Mouse (Mus musculus) mouse embryonic stem cell (cell line): Measurements from ENCODE around the gene Mtr.

Source experiments
- in situ Hi-C, 2 experiments: fragments of 300-500 bp; cut with MboI; formaldehyde crosslinking; loops; 1 replicate in 1 of 2; 3 replicates in 1 of 2; pipeline ENCODE4 v1.14.3; 2019 to 2020; ENCODE audit warnings: low sequenced_read_pairs in 2 of 2, low pct_unique_long_range_greater_than_20kb in 1 of 2, mixed read lengths in 1 of 2; ENCODE audit not compliant: unreplicated experiment in 1 of 2

Mtr gene

DNA sequence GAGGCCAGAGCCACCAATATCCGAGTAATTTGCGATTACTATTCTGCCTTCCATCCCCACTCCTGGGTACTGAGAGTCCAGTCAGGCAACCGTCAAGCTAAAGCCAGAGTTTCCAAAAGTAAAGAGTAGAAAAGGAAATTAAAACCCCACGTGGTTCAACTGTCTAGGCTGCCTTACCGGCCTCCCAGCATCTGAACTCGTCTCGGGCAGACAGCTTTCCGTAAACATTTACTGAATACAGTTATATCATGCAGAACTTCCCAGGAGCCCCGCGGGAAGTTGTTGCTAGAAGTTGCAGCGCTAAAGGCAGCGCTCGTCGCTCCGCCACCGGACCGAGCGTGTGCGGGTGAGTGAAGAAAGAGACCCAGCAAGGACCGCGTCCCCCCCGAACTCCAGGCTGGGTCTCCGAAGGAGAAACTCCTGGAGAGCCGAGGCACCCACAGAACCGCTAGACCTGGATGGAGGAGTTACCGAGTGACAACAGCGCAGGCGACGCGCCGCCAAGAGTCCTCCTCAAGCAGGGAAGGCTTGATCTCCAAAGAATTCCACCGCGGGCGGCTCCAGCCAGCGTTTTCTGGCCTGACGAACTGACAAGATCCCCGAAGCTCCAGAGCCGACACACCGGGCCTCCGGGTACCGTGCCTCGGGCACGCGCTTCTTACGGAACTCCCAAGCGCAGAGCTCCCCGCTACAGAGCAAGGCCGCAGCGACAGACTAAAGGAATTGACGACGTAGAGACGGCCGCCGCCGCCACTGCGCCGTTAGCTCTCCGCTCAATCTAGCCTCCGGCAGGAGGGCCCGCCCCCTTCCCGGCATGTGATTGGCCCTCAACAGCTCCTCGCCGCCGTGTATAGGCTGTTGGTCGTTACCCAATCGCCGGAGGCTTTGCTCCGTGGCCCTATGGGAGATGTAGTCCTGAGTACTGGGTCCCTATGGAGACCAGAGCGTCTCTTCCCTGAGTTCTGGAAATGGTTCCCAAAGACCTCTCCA lies at the start of gene Mtr:
Mtr (minus strand) TSS at position 723 of the 990 bp plus-strand sequence.
- in situ Hi-C loops, result no loop called here

DNA sequence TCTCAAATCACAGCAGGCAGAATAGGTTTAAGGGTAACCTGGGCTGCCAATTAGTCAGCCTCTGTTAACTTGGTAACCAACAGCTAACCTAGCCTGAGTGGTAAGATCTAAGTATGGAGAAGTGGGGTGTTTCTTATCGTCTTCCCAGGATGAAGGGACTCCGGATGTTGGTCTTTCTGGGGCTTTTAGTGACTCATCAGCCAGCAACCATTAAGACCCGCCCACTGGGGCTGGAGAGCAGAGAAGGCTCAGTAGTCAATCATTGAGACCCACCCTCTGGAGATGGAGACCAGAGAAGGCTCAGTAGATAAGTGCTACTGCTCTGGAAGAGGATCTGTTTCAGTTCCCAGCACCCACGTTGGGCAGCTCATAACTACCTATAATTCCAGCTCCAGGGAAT lies 49.4 kb upstream of the Mtr start:
- in situ Hi-C loops, result loop anchor here in 1 of 2 experiments (10.0 kb wide), 1 partner anchor 78 kb away; no protein-coding TSS in a partner anchor

DNA sequence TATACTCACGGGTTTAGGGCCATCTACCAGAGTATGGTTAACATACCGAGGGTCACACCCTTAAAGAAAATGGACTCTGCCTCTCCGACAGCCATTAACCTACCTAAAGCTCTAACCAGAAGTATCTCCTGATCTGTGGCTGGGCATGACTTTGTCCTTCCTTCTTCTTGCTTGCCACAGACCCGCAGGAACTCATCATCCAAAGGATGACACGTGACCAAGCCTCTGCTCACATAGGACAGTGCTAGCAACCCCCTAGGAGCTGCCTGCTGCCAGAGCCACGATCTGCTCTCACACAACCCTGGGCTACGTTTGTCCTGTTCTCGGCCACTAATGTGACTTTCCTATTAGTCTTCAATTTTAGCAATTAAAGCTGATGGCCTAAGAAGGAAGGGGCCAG lies 47.6 kb upstream of the Mtr start:
- in situ Hi-C loops, result loop anchor here in 1 of 2 experiments (10.0 kb wide), 1 partner anchor 79 kb away; no protein-coding TSS in a partner anchor

DNA sequence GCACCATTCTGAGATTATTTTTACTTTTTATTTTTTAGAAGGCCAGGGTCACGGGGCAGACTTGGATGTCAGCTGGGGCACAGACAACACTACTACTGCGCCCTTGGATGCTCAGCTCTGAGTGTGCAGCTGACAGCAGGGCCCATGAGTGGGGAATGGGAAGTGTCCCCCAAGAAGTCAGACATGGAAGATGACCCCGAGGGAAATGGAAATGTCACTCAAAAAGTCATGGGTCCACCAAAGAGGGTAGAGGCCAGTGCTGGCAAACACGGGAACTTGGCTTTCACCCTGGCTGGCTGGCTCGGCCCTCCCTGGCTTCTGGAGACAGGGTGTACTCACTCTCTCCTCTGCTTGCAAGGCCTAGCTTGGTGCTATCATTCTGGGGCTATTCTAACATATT lies 47.1 kb upstream of the Mtr start:
- in situ Hi-C loops, result loop anchor here in 1 of 2 experiments (10.0 kb wide), 1 partner anchor 80 kb away; no protein-coding TSS in a partner anchor

DNA sequence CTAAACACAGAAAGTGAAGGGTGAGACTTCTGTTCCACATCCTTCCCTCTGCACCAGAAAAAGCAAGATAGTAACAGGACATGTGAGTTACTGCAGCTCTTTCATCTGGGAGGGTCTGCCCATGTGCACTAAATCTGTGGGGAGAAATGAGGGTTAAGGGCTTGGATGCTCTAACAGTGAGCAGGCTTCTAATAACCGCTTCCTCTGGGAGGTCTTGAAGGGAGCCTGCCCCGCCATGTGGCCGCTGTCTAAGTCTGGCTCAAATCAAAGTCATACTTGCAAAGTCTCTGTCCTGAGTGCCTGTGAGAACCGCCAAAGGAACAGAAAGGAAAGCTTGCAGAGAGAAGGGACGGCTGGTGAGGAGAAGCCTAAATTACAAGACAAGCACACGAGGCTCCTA lies 39.9 kb upstream of the Mtr start:
- in situ Hi-C loops, result loop anchor here in 1 of 2 experiments (10.0 kb wide), 1 partner anchor 87 kb away; no protein-coding TSS in a partner anchor

DNA sequence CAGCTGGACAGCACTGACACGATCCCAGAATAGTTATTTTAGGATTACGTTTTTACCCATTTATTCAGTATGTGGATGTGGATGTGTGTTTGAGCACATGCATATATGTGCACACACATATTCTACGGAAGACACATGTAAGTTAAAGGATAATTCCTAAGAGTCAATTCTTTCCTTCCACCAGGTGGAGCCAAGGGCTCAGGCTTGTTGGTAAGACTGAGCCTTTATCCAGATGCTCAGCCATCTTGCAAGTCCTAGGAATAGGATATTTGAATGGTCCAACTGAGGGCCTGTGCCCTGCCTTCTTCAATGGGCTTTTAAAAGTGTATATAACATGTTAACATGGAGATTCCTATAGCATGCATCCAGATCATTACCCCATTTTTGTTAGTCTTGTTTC lies 38.8 kb upstream of the Mtr start:
- in situ Hi-C loops, result loop anchor here in 1 of 2 experiments (10.0 kb wide), 1 partner anchor 88 kb away; no protein-coding TSS in a partner anchor

DNA sequence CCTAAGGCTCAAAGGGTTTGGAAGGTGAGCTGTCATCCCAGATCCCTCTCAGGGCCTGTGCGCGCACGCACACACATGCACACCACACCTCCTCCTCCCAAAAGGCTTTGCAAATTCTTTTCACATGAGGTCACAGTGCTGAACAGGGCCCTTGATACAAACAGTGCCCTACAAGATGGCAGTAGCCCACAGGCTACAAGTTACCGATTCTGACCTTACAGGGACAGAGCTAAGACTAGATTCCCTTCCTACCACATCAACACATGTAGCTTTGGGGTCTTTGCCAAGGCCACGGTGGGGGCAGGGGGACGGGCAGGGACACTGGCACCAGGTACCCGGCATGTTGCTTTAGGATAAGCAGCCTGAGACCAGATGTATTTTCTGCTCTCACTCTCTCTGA lies 35.9 kb upstream of the Mtr start:
- in situ Hi-C loops, result loop anchor here in 1 of 2 experiments (10.0 kb wide), 1 partner anchor 91 kb away; no protein-coding TSS in a partner anchor

DNA sequence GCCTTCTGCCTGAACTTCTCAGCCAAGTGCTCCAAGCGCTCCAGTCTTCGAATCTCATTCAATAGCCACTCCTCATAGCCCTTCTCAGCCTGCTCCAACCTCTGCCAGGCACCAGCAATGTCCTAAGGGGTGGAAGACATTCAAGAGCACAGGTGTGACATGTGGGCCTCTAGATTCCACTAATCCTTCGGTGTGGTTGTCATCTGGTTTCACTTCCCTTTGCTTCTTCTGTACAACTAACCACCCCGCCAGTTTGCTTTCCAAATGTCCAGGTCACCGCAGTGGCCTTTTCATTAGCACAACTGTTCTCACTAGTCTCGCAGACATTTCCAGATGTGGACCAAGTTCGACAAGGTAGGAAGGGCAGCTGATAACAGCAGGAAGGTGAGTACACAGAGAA lies 32.8 kb upstream of the Mtr start:
- in situ Hi-C loops, result loop anchor here in 1 of 2 experiments (10.0 kb wide), 1 partner anchor 94 kb away; no protein-coding TSS in a partner anchor

DNA sequence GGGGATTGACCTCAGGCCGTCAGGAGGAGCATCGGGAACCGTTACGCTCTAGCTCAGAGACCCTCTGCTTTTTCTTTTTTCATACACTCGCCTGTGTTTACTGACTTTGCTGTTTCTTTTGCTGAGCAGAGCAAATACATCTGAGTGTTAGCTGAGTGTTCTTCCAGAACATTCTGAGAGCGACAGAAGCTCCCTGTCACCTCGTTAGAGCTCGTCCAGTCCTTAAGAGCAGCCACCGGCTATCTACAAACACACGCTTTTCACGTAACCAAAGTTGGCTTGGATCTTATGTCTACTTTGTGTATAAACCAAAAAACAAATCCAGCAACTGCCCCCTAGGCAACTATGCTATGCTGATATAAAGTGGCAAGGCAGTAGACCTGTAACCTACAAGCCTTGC lies 26.6 kb upstream of the Mtr start:
- in situ Hi-C loops, result no loop called here

DNA sequence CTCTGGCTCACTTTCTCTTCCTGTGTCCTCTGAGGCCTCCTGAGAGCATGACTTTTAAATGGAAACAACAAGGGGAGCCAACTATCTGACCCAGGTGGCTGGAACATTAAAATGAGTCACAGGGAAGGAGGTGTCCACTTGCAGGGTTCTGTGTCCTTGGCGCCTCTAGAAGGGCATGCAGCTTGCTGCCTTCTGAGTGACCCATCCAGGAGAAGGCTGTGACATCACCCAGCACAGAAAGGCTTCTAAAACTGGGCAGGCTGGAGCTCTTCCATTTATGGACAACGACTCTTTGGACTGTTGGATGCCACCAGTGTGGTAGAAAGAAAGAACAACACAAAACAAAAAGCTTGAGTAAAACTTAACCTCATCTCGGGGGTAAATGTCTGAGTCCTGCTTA lies 25.9 kb upstream of the Mtr start:
- in situ Hi-C loops, result no loop called here

DNA sequence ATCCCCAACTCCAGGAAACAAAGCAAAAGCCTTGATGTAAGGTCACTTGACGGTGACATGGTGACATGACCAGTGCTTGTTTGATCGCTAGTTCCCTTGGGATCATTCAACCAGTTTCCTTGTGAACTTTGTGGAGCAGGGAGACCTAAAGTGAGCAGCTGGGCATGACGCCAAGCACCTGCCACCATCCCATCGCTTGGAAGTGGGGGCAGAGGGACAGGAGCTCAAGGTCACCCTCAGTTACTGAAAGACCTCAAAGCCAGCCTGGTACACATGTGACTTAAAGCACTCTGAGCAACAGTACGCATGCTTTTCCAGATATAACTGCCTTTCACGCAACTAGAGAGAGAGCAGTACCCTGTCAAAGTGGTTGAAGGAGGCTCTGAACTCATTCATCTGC lies 16.8 kb upstream of the Mtr start:
- in situ Hi-C loops, result no loop called here

DNA sequence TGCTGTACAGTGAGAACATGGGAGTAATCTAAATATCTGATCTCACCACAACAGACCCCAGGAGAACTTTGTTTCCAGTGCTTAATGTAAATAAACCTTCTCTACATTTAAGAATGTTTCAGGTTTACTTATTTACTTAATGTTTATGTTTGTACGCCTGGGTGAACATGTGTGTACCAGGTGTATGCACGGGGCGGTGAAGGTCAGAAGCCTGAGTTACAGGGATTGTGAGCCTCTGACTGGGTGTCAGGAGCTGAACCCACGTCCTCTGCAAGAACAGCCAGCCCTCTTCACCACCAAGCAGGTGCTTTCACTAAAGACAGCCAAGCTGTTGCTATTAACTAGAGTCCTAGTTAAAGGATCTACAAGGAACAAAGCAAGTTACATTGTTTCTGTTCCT lies 16.3 kb upstream of the Mtr start:
- in situ Hi-C loops, result no loop called here

DNA sequence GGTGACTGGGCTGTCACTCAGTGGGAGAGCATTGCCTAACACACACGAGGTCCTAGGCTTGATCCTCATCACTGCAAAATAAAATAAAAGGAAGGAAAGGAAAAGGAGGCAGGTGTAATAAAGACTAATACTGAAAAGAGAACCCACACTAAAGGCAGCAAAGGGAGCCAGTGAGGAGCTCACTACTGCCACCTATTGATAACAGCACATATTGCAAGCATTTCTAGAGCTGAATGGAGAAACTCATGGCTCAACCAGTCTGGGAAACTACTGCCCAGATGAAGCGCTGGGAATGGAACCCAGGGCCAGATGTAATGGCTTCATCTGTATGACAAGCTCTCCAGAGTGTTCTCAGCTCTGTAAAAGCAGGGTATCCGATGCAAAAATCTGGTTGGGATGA lies 15.0 kb upstream of the Mtr start:
- in situ Hi-C loops, result no loop called here

DNA sequence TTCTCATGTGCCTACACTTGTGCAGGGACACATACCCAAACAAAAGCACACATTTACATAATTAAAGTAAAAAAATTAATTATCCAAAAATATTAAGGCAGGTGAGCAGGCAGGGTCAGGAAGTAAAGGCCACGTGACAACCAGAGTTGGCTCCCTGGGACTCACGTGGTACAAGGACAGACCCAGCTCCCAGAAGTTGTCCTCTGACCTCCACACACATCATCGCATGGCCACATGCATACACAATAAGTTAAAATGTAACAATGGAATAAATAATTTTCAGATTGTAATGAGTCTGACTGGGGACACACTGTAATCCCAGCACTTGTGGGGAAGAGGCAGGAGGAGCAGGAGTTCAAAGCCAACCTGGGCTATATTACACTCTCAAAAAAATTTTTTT lies 10.1 kb upstream of the Mtr start:
- in situ Hi-C loops, result no loop called here

DNA sequence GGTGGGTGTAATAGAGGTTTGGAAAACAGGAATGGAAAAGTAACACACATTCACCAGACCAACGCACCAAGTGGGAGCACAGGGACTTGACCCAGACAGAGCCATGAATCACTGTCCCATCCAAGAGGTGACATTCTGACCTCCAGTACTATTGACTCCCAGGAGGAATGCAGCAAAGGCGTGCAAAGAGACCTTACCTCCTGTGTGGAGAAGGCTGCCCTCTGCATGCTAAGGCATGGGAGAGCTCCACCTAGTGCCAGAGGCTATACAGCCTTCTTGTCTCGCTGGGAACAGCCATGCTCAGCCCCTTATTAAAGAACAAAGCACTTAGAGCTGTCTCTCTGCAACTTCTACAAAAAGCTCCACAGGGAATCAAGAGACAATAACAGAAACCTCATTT lies 9.2 kb upstream of the Mtr start:
- in situ Hi-C loops, result no loop called here

DNA sequence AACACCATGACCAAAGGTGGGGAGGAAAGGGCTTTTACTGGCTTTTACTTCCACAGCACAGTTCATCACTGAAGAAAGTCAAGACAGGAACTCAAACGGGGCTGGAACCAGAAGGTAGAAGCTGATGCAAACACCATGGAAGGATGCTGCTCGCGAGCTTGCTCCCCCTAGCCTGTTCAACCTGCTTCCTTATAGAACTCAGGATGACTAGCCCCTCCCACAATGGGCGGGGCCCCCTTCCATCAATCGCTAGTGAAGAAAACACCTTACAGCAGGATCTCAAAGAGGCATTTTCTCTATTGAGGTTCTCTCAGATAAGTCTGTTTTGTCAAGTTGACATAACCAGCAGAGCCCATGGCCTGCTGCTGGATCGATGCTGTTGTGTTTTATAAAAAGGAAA lies 6.1 kb upstream of the Mtr start:
- in situ Hi-C loops, result no loop called here

DNA sequence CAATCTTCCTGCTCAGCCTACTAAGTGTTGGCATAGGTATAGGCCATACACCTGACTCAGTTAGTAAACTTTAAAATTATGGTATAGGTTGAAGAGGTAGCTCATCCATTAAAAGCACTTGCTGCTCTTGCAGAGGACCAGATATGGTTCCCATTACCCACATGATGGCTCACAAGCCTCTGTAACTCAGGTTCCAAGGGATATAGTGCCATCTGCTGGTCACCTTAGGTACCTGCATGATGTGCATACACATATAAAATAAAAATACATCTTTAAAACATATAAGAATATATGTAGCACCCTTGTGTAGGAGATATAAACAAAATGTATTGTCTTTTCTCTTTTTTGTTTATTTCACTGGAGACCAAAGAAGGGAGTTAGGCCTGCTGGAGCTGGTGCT lies 3.6 kb upstream of the Mtr start:
- in situ Hi-C loops, result no loop called here

DNA sequence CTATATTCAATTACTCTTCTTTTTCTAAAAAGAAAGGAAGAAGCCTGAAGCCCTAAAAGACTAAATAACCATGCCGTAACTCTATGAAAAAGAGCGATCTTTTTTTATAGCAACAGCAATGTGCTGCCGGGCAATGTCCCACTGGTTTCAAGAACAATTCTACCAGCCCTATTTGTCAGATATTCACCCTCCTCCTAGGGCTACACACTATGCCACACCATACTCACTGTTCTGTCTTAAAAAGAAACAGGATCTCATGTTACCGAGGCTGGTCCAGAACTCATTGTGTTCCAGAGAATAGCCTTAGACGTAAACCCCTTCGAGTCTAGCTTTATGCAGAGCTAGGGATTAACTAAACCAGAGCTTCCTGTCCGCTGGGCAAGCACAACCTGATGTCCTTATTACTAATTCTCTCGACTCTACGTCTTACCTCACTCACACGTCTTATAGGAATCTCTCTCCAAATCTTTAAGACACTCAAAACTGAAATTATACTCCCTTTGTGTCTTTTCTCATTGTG lies 982 bp downstream of the Mtr start:
- in situ Hi-C loops, result no loop called here

DNA sequence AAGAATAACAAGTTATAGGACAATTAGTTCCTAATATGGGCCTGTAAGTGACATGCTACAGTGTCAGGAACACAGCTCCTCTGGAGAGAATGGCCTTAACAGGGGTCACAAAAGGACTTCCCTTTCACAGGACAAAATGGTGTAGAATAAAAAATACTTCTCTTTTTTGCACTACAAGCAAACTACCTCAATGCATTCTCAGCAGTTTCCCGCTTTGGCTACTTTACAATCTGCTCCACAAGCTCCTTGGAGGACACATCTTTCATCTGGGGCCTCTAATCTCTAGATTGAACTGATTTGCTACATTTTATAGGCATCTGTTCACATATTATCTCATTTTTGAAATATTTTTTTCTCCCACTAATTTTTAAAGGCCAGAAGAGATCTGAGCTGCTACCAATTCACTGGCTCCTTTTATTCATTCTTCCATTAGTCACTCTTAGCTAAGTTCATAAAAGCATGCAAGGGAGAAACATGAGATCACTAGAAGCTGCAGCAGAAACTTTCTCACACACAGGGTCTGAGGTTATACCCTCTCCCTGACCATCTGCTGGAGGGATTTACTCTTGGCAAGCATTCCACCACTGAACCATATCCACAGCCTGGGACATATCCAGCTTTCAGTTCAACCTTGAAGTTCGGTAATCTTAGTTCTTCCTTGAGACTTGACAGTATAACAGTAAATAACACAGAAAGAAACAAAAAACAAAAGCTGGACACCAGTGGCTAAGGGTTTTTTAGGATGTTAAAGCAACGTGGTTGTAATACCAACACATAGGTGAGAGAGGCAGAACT lies 1.8 kb downstream of the Mtr start:
- in situ Hi-C loops, result no loop called here
